Mouse (Mus musculus) heart, adult 2 months (tissue): ENCODE measurements at regions not wholly inside any gene's neighbourhood (a gene's known extent, or its start where the extent isn't known, plus 50 kb on each side); places are given as distances from the start of the nearest gene placed in this dataset.

Source experiments
- CTCF ChIP-seq: fragments of 200-600 bp; IDR thresholded peaks from 2 replicates; pipeline ENCODE4 v1.8.1; 2022; ENCODE audit warnings: antibody characterized with exemption, mild to moderate bottlenecking, moderate library complexity
- POLR2A ChIP-seq: fragments of 200-500 bp; IDR thresholded peaks from 2 replicates; pipeline ENCODE4 v1.6.1; 2011; ENCODE audit warnings: mild to moderate bottlenecking, low read depth, low read length, control low read depth; ENCODE audit not compliant: insufficient read depth

- TF ChIP-seq CTCF: no peak
- TF ChIP-seq POLR2A: no peak
Measured at GRCm38 (mm10) chr10:21686060-21686459, 93.1 kb downstream of the 1700020N01Rik start.
